Mouse (Mus musculus): ENCODE measurements around the gene Rapsn. TPM values are rescaled to one million over a fixed set of nuclear protein-coding genes. Genes with fewer than 3 reads are reported as not detected.

The Rapsn gene
- polyA plus RNA-seq (2014; fragmentation: Illumina TruSeq; extraction: RNeasy Lipid Tissue Mini Kit (QIAGEN cat#74804); ENCODE audit: low read depth, low replicate concordance) = not detected

GRCm38 (mm10) chr2:91035385-91035784 lies at the start of gene Rapsn:
TSS of gene Rapsn (plus strand) at chr2:91035620.

GRCm38 (mm10) chr2:91053934-91054382 lies 18.5 kb downstream of the Rapsn start, which contains the start of gene Psmc3:
TSS of gene Psmc3 (plus strand) at chr2:91054009.

GRCm38 (mm10) chr2:91070076-91070800 lies 34.8 kb downstream of the Rapsn start, which contains the start of gene Slc39a13:
TSS of gene Slc39a13 (minus strand) at chr2:91070417.

GRCm38 (mm10) chr2:91081775-91082695 lies 46.6 kb downstream of the Rapsn start, which contains the start of gene Spi1:
TSS of gene Spi1 (plus strand) at chr2:91082390.

Other genes starting within 250 kb of the Rapsn start
- 537 TPM for gene Mtch2, start 188.5 kb upstream of the Rapsn start, polyA plus RNA-seq (2014; fragmentation: Illumina TruSeq; extraction: RNeasy Lipid Tissue Mini Kit (QIAGEN cat#74804); ENCODE audit: low read depth, low replicate concordance)
- not detected for gene C1qtnf4, start 149.8 kb upstream of the Rapsn start, polyA plus RNA-seq (2014; fragmentation: Illumina TruSeq; extraction: RNeasy Lipid Tissue Mini Kit (QIAGEN cat#74804); ENCODE audit: low read depth, low replicate concordance)
- 7.8 TPM for gene Kbtbd4, start 130.9 kb upstream of the Rapsn start, polyA plus RNA-seq (2014; fragmentation: Illumina TruSeq; extraction: RNeasy Lipid Tissue Mini Kit (QIAGEN cat#74804); ENCODE audit: low read depth, low replicate concordance)
- gene Ndufs3, start 130.8 kb upstream of the Rapsn start, polyA plus RNA-seq (2014; fragmentation: Illumina TruSeq; extraction: RNeasy Lipid Tissue Mini Kit (QIAGEN cat#74804); ENCODE audit: low read depth, low replicate concordance) = 208 TPM
- gene Celf1, start 95.2 kb upstream of the Rapsn start, polyA plus RNA-seq (2014; fragmentation: Illumina TruSeq; extraction: RNeasy Lipid Tissue Mini Kit (QIAGEN cat#74804); ENCODE audit: low read depth, low replicate concordance) = 53.5 TPM
- 103 TPM for gene Psmc3, start 18.4 kb downstream of the Rapsn start, polyA plus RNA-seq (2014; fragmentation: Illumina TruSeq; extraction: RNeasy Lipid Tissue Mini Kit (QIAGEN cat#74804); ENCODE audit: low read depth, low replicate concordance)
- 2.2 TPM for gene Slc39a13, start 34.8 kb downstream of the Rapsn start, polyA plus RNA-seq (2014; fragmentation: Illumina TruSeq; extraction: RNeasy Lipid Tissue Mini Kit (QIAGEN cat#74804); ENCODE audit: low read depth, low replicate concordance)
- 3.3 TPM for gene Spi1, start 46.8 kb downstream of the Rapsn start, polyA plus RNA-seq (2014; fragmentation: Illumina TruSeq; extraction: RNeasy Lipid Tissue Mini Kit (QIAGEN cat#74804); ENCODE audit: low read depth, low replicate concordance)
- gene Mybpc3, start 82.5 kb downstream of the Rapsn start, polyA plus RNA-seq (2014; fragmentation: Illumina TruSeq; extraction: RNeasy Lipid Tissue Mini Kit (QIAGEN cat#74804); ENCODE audit: low read depth, low replicate concordance) = not detected
- gene Madd, start 148.2 kb downstream of the Rapsn start, polyA plus RNA-seq (2014; fragmentation: Illumina TruSeq; extraction: RNeasy Lipid Tissue Mini Kit (QIAGEN cat#74804); ENCODE audit: low read depth, low replicate concordance) = 3.0 TPM
- 4.6 TPM for gene Nr1h3, start 167.2 kb downstream of the Rapsn start, polyA plus RNA-seq (2014; fragmentation: Illumina TruSeq; extraction: RNeasy Lipid Tissue Mini Kit (QIAGEN cat#74804); ENCODE audit: low read depth, low replicate concordance)
- gene Acp2, start 167.3 kb downstream of the Rapsn start, polyA plus RNA-seq (2014; fragmentation: Illumina TruSeq; extraction: RNeasy Lipid Tissue Mini Kit (QIAGEN cat#74804); ENCODE audit: low read depth, low replicate concordance) = 34.1 TPM
- 8.6 TPM for gene Ddb2, start 201.4 kb downstream of the Rapsn start, polyA plus RNA-seq (2014; fragmentation: Illumina TruSeq; extraction: RNeasy Lipid Tissue Mini Kit (QIAGEN cat#74804); ENCODE audit: low read depth, low replicate concordance)
- 2.7 TPM for gene Pacsin3, start 220.3 kb downstream of the Rapsn start, polyA plus RNA-seq (2014; fragmentation: Illumina TruSeq; extraction: RNeasy Lipid Tissue Mini Kit (QIAGEN cat#74804); ENCODE audit: low read depth, low replicate concordance)
- 23.9 TPM for gene Arfgap2, start 229.4 kb downstream of the Rapsn start, polyA plus RNA-seq (2014; fragmentation: Illumina TruSeq; extraction: RNeasy Lipid Tissue Mini Kit (QIAGEN cat#74804); ENCODE audit: low read depth, low replicate concordance)

Measured in liver, adult 10 weeks (tissue).